Mouse (Mus musculus): ENCODE data around the gene Ifit2. TPM values are rescaled to one million over a fixed set of nuclear protein-coding genes. Genes with fewer than 3 reads are reported as not detected.

Ifit2 gene
- polyA plus RNA-seq, 1 experiment from 2014 or later: 10.7 TPM

GRCm38 (mm10) chr19:34554061-34554460 lies 3.6 kb downstream of the Ifit2 start:
- H3K4me2 ChIP-seq (ENCODE audit: low read depth, low read length): no peak overlapping the region
- H3K4me1 ChIP-seq (ENCODE audit: control insufficient read depth, insufficient read depth, low read length): peaks cover 14% of the 10 kb centered on the region
- peak overlapping the region; percentile 85 for H3K27ac ChIP-seq (ENCODE audit: low read length)

GRCm38 (mm10) chr19:34556621-34557020 lies 6.1 kb downstream of the Ifit2 start:
- no peaks in the 10 kb centered on the region for H3K27me3 ChIP-seq (ENCODE audit: control insufficient read depth, insufficient read depth, low read length)
- no peaks in the 10 kb centered on the region; the same call in 1 of the 2 replicates for H3K36me3 ChIP-seq (ENCODE audit: control insufficient read depth, insufficient read depth)
- H3K9ac ChIP-seq (ENCODE audit: low read length): no peak overlapping the region
- H3K4me1 ChIP-seq (ENCODE audit: control insufficient read depth, insufficient read depth, low read length): peaks cover 14% of the 10 kb centered on the region
- no peaks in the 10 kb centered on the region for H3K9me3 ChIP-seq (replicated peaks; ENCODE audit: control insufficient read depth, low read length)
- no peak for ATAC-seq (replicated peaks; ENCODE audit: extremely low read depth, insufficient read depth, low FRiP score)
- H3K27ac ChIP-seq (ENCODE audit: low read length): no peak overlapping the region
- H3K4me2 ChIP-seq (ENCODE audit: low read depth, low read length): no peak overlapping the region
- no peak overlapping the region for H3K4me3 ChIP-seq (ENCODE audit: low read length)
- 59% methylated on average over 3 of the region's 3 CpGs for WGBS

More at GRCm38 (mm10) chr19:34554061-34554460, 3.6 kb downstream of the Ifit2 start:
- no peaks in the 10 kb centered on the region; the same call in 1 of the 2 replicates for H3K36me3 ChIP-seq (ENCODE audit: control insufficient read depth, insufficient read depth)
- H3K27me3 ChIP-seq (ENCODE audit: control insufficient read depth, insufficient read depth, low read length): no peaks in the 10 kb centered on the region
- no peak for ATAC-seq (replicated peaks; ENCODE audit: extremely low read depth, insufficient read depth, low FRiP score)
- H3K9ac ChIP-seq (ENCODE audit: low read length): no peak overlapping the region
- H3K9me3 ChIP-seq (replicated peaks; ENCODE audit: control insufficient read depth, low read length): no peaks in the 10 kb centered on the region
- no peak overlapping the region for H3K4me3 ChIP-seq (ENCODE audit: low read length)

DNA sequence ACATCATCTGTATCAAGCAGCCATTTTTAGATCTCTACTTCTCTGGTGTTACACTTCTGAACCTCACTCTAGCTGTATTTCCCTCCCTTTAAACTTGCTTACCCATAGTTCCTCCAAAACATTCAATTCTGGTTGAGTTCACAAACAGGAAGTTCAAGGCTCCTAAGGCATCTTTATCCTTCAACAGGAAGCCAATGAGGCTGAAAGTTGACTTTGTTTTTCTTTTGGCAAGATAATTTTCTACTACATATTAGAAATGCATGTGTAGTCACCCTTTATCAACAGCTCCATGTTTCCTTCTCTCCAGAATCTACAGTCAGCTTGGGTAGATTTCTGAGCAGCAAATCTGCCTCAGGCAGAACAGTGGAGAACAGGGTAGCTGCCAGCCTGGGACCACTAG lies 12.1 kb downstream of the Ifit2 start:
- ATAC-seq (replicated peaks; ENCODE audit: extremely low read depth, insufficient read depth, low FRiP score): no peak
- no peaks in the 10 kb centered on the region for H3K27me3 ChIP-seq (ENCODE audit: control insufficient read depth, insufficient read depth, low read length)
- H3K36me3 ChIP-seq (ENCODE audit: control insufficient read depth, insufficient read depth): no peaks in the 10 kb centered on the region; the same call in 1 of the 2 replicates
- no peaks in the 10 kb centered on the region for H3K9me3 ChIP-seq (replicated peaks; ENCODE audit: control insufficient read depth, low read length)
- 0 out of 2 replicates have a peak, but pooled peaks cover 2% of the 10 kb centered on the region for H3K4me1 ChIP-seq (ENCODE audit: control insufficient read depth, insufficient read depth, low read length)
- H3K27ac ChIP-seq (ENCODE audit: low read length): no peak overlapping the region
- no peak overlapping the region for H3K4me2 ChIP-seq (ENCODE audit: low read depth, low read length)
- no peak overlapping the region for H3K4me3 ChIP-seq (ENCODE audit: low read length)
- H3K9ac ChIP-seq (ENCODE audit: low read length): no peak overlapping the region

DNA sequence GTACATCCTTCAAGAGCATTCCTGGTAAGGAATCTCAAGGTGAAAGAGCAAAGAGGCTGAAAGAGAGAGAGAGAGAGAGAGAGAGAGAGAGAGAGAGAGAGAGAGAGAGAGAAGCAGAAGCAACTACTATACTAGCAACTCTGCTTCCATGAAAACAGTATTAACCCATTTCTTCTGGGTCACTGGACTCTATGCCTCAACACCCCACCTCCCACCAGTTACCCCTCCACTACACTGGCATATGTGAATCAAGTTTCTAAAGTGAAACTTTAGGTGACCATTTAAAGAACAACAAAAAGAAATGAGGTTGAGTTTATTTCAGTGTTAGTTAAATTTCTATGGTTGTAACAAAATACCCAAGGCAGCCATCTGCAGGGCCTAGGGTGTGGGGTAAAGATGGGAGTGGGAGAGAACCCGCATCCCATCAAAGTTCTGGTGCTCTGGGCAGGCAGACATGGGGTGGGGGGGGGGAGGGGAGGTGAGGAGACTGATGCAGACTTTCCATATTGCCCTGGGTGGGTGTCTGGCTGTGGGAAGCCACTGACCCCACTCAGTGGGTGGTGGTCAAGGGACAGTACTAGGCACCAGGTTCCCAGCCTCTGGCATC lies 15.8 kb downstream of the Ifit2 start:
- Histone ChIP-seq H3K9ac (ENCODE audit: low read length) (no peak overlapping the region), H3K27ac (ENCODE audit: low read length) (no peak overlapping the region), H3K36me3 (ENCODE audit: control insufficient read depth, insufficient read depth) (no peaks in the 10 kb centered on the region), H3K4me3 (ENCODE audit: low read length) (no peak overlapping the region), H3K9me3 (replicated peaks; ENCODE audit: control insufficient read depth, low read length) (no peaks in the 10 kb centered on the region), H3K27me3 (ENCODE audit: control insufficient read depth, insufficient read depth, low read length) (no peaks in the 10 kb centered on the region), H3K4me1 (ENCODE audit: control insufficient read depth, insufficient read depth, low read length) (peaks cover 11% of the 10 kb centered on the region), H3K4me2 (ENCODE audit: low read depth, low read length) (no peak overlapping the region)
- ATAC-seq (replicated peaks; ENCODE audit: extremely low read depth, insufficient read depth, low FRiP score): no peak
- WGBS: 87% methylated on average over 1 of the region's 1 CpGs

DNA sequence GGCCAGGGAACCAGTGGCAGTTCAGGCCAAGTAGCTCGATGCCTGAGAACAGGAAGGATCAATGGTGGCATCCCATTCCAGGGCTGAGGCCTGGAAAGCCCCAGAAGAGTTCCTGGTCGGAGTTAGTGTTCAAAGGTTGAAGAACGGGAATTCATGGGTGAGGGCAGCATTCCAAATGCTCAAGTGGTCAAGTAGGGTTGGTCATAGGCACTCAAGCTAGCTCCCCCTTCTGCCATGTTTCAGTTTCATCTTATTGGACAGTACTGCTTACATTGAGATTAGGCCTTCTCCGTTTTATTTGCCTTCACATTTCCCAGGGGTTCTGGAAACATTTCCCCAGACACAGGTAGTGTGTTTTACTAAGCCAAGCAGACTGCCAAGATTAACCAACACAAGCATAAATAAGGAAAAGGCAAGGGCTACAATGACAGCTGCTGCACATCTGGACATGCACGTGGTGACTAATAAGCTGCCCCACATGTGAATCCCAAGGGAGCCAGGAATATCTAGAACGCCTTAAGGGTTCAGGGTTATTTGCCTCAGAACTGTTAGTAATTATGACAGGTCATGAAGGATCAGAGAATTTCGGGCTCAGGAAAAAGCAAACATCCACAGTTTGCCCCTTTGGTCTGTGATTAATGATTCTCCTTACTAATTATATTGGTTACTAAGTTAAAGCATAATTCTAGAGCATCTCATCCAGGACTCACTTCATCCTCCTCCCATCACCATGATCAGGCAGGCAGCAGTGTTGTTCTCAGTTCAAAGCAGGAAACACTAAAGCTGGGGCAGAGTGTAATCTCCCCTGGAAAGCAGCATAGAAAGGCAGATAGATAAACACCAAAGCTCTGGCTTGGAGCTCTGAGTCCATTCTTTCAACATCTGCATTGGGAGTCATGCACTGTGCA lies 18.7 kb downstream of the Ifit2 start:
- Histone ChIP-seq H3K27ac (ENCODE audit: low read length) (no peak overlapping the region), H3K9me3 (replicated peaks; ENCODE audit: control insufficient read depth, low read length) (no peaks in the 10 kb centered on the region), H3K4me1 (ENCODE audit: control insufficient read depth, insufficient read depth, low read length) (peaks cover 8% of the 10 kb centered on the region), H3K27me3 (ENCODE audit: control insufficient read depth, insufficient read depth, low read length) (no peaks in the 10 kb centered on the region), H3K4me2 (ENCODE audit: low read depth, low read length) (no peak overlapping the region), H3K4me3 (ENCODE audit: low read length) (no peak overlapping the region), H3K9ac (ENCODE audit: low read length) (no peak overlapping the region), H3K36me3 (ENCODE audit: control insufficient read depth, insufficient read depth) (peaks cover 7% of the 10 kb centered on the region; the same call in 1 of the 2 replicates)
- WGBS: 68% methylated on average over 7 of the region's 7 CpGs
- no peak for ATAC-seq (replicated peaks; ENCODE audit: extremely low read depth, insufficient read depth, low FRiP score)

- peaks cover 8% of the 10 kb centered on the region for H3K4me1 ChIP-seq (ENCODE audit: control insufficient read depth, insufficient read depth, low read length)
- H3K9ac ChIP-seq (ENCODE audit: low read length): no peak overlapping the region
- H3K9me3 ChIP-seq (replicated peaks; ENCODE audit: control insufficient read depth, low read length): no peaks in the 10 kb centered on the region
- H3K27ac ChIP-seq (ENCODE audit: low read length): no peak overlapping the region
- H3K36me3 ChIP-seq (ENCODE audit: control insufficient read depth, insufficient read depth): peaks cover 7% of the 10 kb centered on the region; the same call in 1 of the 2 replicates
- H3K4me3 ChIP-seq (ENCODE audit: low read length): no peak overlapping the region
- H3K27me3 ChIP-seq (ENCODE audit: control insufficient read depth, insufficient read depth, low read length): no peaks in the 10 kb centered on the region
- WGBS: 49% methylated on average over 4 of the region's 4 CpGs
- H3K4me2 ChIP-seq (ENCODE audit: low read depth, low read length): no peak overlapping the region
- ATAC-seq (replicated peaks; ENCODE audit: extremely low read depth, insufficient read depth, low FRiP score): 0 out of 2 replicates have a peak, but pooled peaks have one; percentile 52
Measured at GRCm38 (mm10) chr19:34569896-34570476, 19.5 kb downstream of the Ifit2 start.

- no peaks in the 10 kb centered on the region for H3K9me3 ChIP-seq (replicated peaks; ENCODE audit: control insufficient read depth, low read length)
- WGBS: 92% methylated on average over 1 of the region's 1 CpGs
- ATAC-seq (replicated peaks; ENCODE audit: extremely low read depth, insufficient read depth, low FRiP score): no peak
Measured at GRCm38 (mm10) chr19:34571080-34571479, 20.6 kb downstream of the Ifit2 start.

DNA sequence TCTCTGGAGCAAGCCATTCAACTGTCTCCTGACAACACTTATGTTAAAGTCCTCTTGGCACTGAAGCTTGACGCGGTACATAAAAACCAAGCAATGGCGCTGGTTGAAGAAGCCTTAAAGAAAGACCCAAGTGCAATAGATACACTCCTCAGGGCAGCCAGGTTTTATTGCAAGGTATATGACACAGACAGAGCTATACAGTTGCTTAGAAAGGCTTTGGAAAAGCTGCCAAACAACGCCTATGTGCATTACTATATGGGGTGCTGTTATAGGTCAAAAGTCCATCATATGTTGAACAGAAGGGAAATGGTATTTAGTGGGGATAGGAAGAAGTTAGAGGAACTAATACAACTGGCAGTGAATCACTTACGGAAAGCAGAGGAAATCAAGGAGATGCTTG lies 23.2 kb downstream of the Ifit2 start:
- H3K36me3 ChIP-seq (ENCODE audit: control insufficient read depth, insufficient read depth): peaks cover 7% of the 10 kb centered on the region; the same call in 1 of the 2 replicates
- H3K4me1 ChIP-seq (ENCODE audit: control insufficient read depth, insufficient read depth, low read length): peaks cover 8% of the 10 kb centered on the region
- H3K9me3 ChIP-seq (replicated peaks; ENCODE audit: control insufficient read depth, low read length): no peaks in the 10 kb centered on the region
- WGBS: 94% methylated on average over 5 of the region's 5 CpGs
- no peak overlapping the region for H3K4me3 ChIP-seq (ENCODE audit: low read length)
- H3K27me3 ChIP-seq (ENCODE audit: control insufficient read depth, insufficient read depth, low read length): no peaks in the 10 kb centered on the region
- H3K27ac ChIP-seq (ENCODE audit: low read length): no peak overlapping the region
- H3K4me2 ChIP-seq (ENCODE audit: low read depth, low read length): no peak overlapping the region
- ATAC-seq (replicated peaks; ENCODE audit: extremely low read depth, insufficient read depth, low FRiP score): no peak
- H3K9ac ChIP-seq (ENCODE audit: low read length): no peak overlapping the region

More at GRCm38 (mm10) chr19:34571080-34571479, 20.6 kb downstream of the Ifit2 start:
- Histone ChIP-seq H3K27ac (ENCODE audit: low read length) (no peak overlapping the region), H3K4me2 (ENCODE audit: low read depth, low read length) (no peak overlapping the region), H3K9ac (ENCODE audit: low read length) (no peak overlapping the region), H3K27me3 (ENCODE audit: control insufficient read depth, insufficient read depth, low read length) (no peaks in the 10 kb centered on the region), H3K4me3 (ENCODE audit: low read length) (no peak overlapping the region), H3K36me3 (ENCODE audit: control insufficient read depth, insufficient read depth) (peaks cover 7% of the 10 kb centered on the region; the same call in 1 of the 2 replicates), H3K4me1 (ENCODE audit: control insufficient read depth, insufficient read depth, low read length) (peaks cover 8% of the 10 kb centered on the region)

- Histone ChIP-seq H3K9me3 (replicated peaks; ENCODE audit: control insufficient read depth, low read length) (no peaks in the 10 kb centered on the region), H3K27ac (ENCODE audit: low read length) (no peak overlapping the region), H3K27me3 (ENCODE audit: control insufficient read depth, insufficient read depth, low read length) (no peaks in the 10 kb centered on the region), H3K36me3 (ENCODE audit: control insufficient read depth, insufficient read depth) (peaks cover 7% of the 10 kb centered on the region; the same call in 1 of the 2 replicates), H3K4me2 (ENCODE audit: low read depth, low read length) (no peak overlapping the region), H3K4me1 (ENCODE audit: control insufficient read depth, insufficient read depth, low read length) (no peaks in the 10 kb centered on the region), H3K4me3 (ENCODE audit: low read length) (no peak overlapping the region), H3K9ac (ENCODE audit: low read length) (no peak overlapping the region)
- no peak for ATAC-seq (replicated peaks; ENCODE audit: extremely low read depth, insufficient read depth, low FRiP score)
- WGBS: 53% methylated on average over 1 of the region's 1 CpGs
Measured at GRCm38 (mm10) chr19:34577121-34577520, 26.6 kb downstream of the Ifit2 start.

Measured in heart, embryonic 16.5 days (tissue).